Mouse (Mus musculus): ENCODE measurements around the gene H2afy.

GRCm38 (mm10) chr13:56042221-56042620, 93.9 kb downstream of the H2afy start:
- no peak for TF ChIP-seq CTCF (IDR thresholded peaks at IDR 0.05; ENCODE audit: insufficient read depth, low read depth, low read length)
- no peak for TF ChIP-seq POLR2A (IDR thresholded peaks at IDR 0.05; ENCODE audit: insufficient read depth, low read depth, low read length)

Measured in olfactory bulb, adult 2 months (tissue).